Mouse (Mus musculus) limb, embryonic 12.5 days (tissue): ENCODE measurements around the gene Cacna1c. TPM values are rescaled to one million over a fixed set of nuclear protein-coding genes. Genes with fewer than 3 reads are reported as not detected.

Source experiments
- ATAC-seq: fragments of 200-750 bp; cut with Nextera tagmentation; 2 replicates; pipeline ENCODE4 v1.8.0; 2017; ENCODE audit warnings: low read depth, moderate TSS enrichment; ENCODE audit not compliant: insufficient number of reproducible peaks, insufficient read depth, low FRiP score, low TSS enrichment
- H3K27ac ChIP-seq: fragments of 300-500 bp; sonication (generic); 2 replicates; pipeline ENCODE4 v1.5.1; 2016; ENCODE audit warnings: mild to moderate bottlenecking, moderate library complexity
- H3K27me3 ChIP-seq: fragments of 300-500 bp; sonication (generic); 2 replicates; pipeline ENCODE4 v1.6.1; 2016; ENCODE audit warnings: mild to moderate bottlenecking, moderate library complexity
- H3K36me3 ChIP-seq: fragments of 300-500 bp; sonication (generic); 2 replicates; pipeline ENCODE4 v1.6.1; 2016; ENCODE audit warnings: mild to moderate bottlenecking, moderate library complexity
- H3K4me1 ChIP-seq: fragments of 300-500 bp; sonication (generic); replicated peaks from 2 replicates; pipeline ENCODE4 v1.6.1; 2016
- H3K4me2 ChIP-seq: fragments of 300-500 bp; sonication (generic); 2 replicates; pipeline ENCODE4 v1.6.1; 2016; ENCODE audit warnings: mild to moderate bottlenecking, moderate library complexity
- H3K4me3 ChIP-seq: fragments of 300-500 bp; sonication (generic); replicated peaks from 2 replicates; pipeline ENCODE4 v1.5.1; 2016; ENCODE audit warnings: mild to moderate bottlenecking
- H3K9ac ChIP-seq: fragments of 300-500 bp; sonication (generic); replicated peaks from 2 replicates; pipeline ENCODE4 v1.6.1; 2016; ENCODE audit warnings: mild to moderate bottlenecking, moderate library complexity
- H3K9me3 ChIP-seq: fragments of 300-500 bp; sonication (generic); 2 replicates; pipeline ENCODE4 v1.6.1; 2016; ENCODE audit warnings: mild to moderate bottlenecking, moderate library complexity
- WGBS: fragments of 180-500 bp; shearing (Covaris S2); methylation state at CpG from one replicate; pipeline ENCODE4 v1.1.7; 2016; 5-methylcytosine and 5-hydroxymethylcytosine counted together
- polyA plus RNA-seq: library from polyadenylated mRNA; unstranded; fragments of >200 nt; fragmentation: Nextera tagmentation; extraction: Ambion mirVana; gene quantifications from 2 replicates; pipeline ENCODE4 v1.2.1, GENCODE M21; 2016

Cacna1c gene
- polyA plus RNA-seq: 13.8 and 14.2 TPM in 2 replicates

DNA sequence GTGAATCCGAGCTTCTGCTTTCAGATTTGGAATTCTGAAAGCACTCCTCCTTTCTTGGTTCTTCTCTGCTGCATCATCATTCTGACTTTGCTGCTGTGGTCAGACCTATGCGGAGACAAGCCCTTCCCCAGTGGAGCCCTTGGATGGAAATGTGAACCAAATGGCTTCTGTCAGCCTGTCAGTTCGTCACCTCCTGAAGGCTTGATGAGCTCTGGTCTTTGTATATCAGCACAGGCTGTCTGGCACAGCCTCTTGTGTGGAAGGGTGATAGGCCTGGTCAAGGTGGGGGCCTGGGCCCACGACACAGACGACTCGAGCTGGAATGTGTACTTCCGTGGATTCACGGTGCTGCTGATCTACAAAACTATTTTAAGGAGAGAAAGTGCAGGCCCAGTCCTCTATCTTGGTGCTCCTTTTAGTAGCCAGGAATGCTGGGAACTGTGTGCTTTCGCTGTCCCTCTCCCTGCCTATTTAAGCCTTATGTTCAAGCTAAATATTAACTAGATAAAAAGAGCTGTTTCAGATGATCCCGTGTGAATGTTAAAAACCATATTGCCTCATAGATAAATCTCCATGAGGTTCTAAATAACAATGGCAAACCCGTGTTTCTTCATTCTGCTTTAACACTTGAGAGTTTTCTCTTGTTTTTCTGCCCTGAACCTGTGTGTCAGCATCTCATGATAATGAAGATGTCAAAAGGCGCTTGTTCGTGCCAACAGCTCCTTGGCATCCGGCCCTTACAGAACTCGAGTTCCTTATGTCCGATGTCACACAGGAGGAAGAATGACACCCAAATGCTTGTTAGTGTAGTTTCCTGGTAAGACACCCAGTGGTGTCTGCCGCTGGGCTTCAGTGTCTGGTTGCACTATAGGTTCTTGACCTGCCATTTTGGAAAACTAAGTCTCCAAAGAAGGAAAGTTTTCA lies at the start of gene Cacna1c:
Gene Cacna1c, minus strand, starts transcription at position 37 of the 924 bp plus-strand sequence.
- H3K27me3 ChIP-seq: no peaks in the 10 kb centered on the region
- 63% methylated on average over 17 of the region's 17 CpGs for WGBS
- H3K4me2 ChIP-seq: no peak within 1 kb of the TSS
- no peak for ATAC-seq
- no peaks in the 10 kb centered on the region for H3K9me3 ChIP-seq
- H3K27ac ChIP-seq: no peak within 1 kb of the TSS
- H3K4me3 ChIP-seq: no peak within 1 kb of the TSS
- H3K9ac ChIP-seq: no peak within 1 kb of the TSS
- H3K36me3 ChIP-seq: peaks cover 24% of the 10 kb centered on the region
- H3K4me1 ChIP-seq: peaks cover 12% of the 10 kb centered on the region

DNA sequence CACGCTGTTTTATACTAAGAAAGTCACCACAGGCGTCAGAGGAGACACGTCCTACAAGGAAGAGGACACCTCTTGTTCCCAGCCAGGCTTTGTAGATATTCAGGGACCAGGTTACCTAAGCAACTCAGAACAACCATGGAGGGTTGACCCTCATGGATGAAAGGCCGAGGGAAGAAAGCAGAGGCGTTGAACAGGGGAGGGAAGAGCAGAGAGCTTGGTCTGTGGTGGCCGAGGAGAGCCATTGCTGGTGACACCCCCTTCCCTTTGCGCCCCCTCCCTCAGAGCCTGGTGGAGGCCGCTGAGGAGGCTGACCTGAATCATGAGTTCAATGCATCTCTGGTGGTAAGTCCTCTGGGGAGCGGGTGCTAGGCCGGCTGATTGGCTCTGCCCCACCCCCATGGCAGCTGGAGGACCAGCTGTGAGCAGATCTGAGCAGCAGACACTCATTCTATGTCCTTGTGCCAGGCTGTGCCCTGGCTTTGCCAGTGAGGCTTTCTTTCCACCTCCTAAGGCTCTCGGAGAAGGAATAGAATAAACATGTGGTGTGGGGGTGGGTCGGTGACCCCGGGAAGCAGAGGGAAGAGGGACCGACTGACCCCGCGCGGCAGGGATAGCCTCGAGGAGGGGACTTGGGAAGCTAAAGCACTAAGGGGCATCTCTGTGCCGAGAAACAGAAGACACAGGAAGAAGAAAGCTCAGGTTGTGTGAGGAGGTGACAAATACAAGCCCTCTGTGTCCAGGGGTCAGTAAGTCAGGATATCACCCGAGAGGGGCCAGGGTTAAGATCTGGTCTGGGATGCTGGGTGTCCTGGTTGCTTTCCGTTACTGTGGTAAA lies 44.9 kb upstream of the Cacna1c start:
- Histone ChIP-seq H3K4me3 (no peak overlapping the region), H3K27ac (no peak overlapping the region), H3K36me3 (no peaks in the 10 kb centered on the region), H3K4me1 (0 out of 2 replicates have a peak, but pooled peaks cover 5% of the 10 kb centered on the region), H3K9me3 (peaks cover 3% of the 10 kb centered on the region), H3K4me2 (no peak overlapping the region), H3K27me3 (no peaks in the 10 kb centered on the region; the same call in 1 of the 2 replicates), H3K9ac (no peak overlapping the region)
- 42% methylated on average over 21 of the region's 21 CpGs for WGBS
- no peak for ATAC-seq

DNA sequence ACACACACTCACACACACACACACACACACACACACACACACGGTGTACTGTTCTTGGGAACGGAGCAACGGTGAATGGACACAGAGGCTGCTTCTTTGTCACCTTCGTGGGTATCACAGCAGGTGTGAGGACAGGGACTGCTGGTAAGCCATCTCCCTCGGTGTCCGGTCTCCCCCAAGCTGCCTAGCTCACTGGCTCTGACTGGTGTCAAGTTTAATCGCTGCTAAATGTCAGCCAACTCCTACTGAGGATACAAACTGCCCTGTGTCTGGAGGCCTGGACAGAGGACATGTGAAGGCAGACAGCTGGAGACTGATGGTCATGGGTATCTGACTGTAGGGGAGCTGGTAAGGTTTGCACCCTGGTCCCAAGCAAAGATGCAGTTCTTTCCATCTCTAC lies 44.0 kb upstream of the Cacna1c start:
- no peak overlapping the region for H3K9ac ChIP-seq
- ATAC-seq: no peak
- H3K27me3 ChIP-seq: no peaks in the 10 kb centered on the region; the same call in 1 of the 2 replicates
- 0 out of 2 replicates have a peak, but pooled peaks cover 5% of the 10 kb centered on the region for H3K4me1 ChIP-seq
- H3K4me3 ChIP-seq: no peak overlapping the region
- no peaks in the 10 kb centered on the region for H3K9me3 ChIP-seq
- H3K36me3 ChIP-seq: no peaks in the 10 kb centered on the region
- no peak overlapping the region for H3K4me2 ChIP-seq
- WGBS: 76% methylated on average over 7 of the region's 7 CpGs
- no peak overlapping the region for H3K27ac ChIP-seq

DNA sequence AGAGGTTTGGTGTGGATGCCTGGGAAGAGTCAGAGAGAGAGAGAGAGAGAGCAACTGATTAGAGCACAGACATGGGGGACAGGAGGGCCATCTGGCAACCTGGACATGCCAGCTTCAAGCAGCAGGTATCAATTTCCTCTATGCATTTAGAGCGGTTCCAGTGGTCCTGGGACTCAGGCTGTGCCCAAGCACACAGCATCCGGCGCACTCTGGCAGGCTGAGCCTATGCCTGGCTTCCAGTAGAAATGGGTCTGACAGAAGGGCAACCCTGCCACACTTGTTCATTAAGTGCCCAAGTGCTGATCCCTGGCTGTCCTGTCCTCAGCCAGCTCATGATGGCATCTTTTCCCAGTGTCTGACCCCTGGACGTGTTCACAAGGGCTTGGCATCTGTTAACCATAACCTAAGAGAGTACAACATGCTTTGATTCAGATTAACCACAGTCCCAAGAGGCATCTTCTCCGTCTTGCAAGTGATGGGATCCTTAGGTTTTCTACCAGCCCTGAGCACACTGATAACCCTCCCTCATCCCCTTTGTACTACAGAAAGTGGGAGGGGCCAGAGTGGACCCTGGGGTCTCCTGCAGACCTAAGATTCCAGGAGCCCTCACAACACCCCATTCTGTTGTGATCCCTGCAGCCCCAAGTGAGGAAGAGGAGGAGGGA lies 43.3 kb upstream of the Cacna1c start:
- Histone ChIP-seq H3K27ac (no peak overlapping the region), H3K4me3 (no peak overlapping the region), H3K9me3 (no peaks in the 10 kb centered on the region), H3K4me2 (no peak overlapping the region), H3K27me3 (no peaks in the 10 kb centered on the region; the same call in 1 of the 2 replicates), H3K4me1 (0 out of 2 replicates have a peak, but pooled peaks cover 5% of the 10 kb centered on the region), H3K9ac (no peak overlapping the region), H3K36me3 (no peaks in the 10 kb centered on the region)
- 78% methylated on average over 5 of the region's 5 CpGs for WGBS
- no peak for ATAC-seq

GRCm38 (mm10) chr6:119237427-119237989 lies 41.3 kb upstream of the Cacna1c start:
- H3K4me2 ChIP-seq: no peak overlapping the region
- H3K36me3 ChIP-seq: no peaks in the 10 kb centered on the region
- H3K9me3 ChIP-seq: no peaks in the 10 kb centered on the region
- ATAC-seq: no peak
- no peak overlapping the region for H3K9ac ChIP-seq
- 0 out of 2 replicates have a peak, but pooled peaks cover 5% of the 10 kb centered on the region for H3K4me1 ChIP-seq
- H3K27ac ChIP-seq: no peak overlapping the region
- 74% methylated on average over 8 of the region's 8 CpGs for WGBS
- no peaks in the 10 kb centered on the region; the same call in 1 of the 2 replicates for H3K27me3 ChIP-seq
- H3K4me3 ChIP-seq: no peak overlapping the region

- Histone ChIP-seq H3K4me2 (no peak within 1 kb of the TSS), H3K27ac (no peak within 1 kb of the TSS), H3K36me3 (no peaks in the 10 kb centered on the region), H3K4me1 (0 out of 2 replicates have a peak, but pooled peaks cover 4% of the 10 kb centered on the region), H3K9me3 (no peaks in the 10 kb centered on the region), H3K4me3 (no peak within 1 kb of the TSS), H3K9ac (no peak within 1 kb of the TSS), H3K27me3 (no peaks in the 10 kb centered on the region; the same call in 1 of the 2 replicates)
- ATAC-seq: no peak
- 35% methylated on average over 1 of the region's 1 CpGs for WGBS
Measured at GRCm38 (mm10) chr6:119236241-119236640, 40.0 kb upstream of the Cacna1c start, which contains the start of gene Cacna2d4. Cacna2d4 (plus strand) TSS chr6:119236526.

- H3K27ac ChIP-seq: no peak overlapping the region
- H3K9me3 ChIP-seq: no peaks in the 10 kb centered on the region
- no peaks in the 10 kb centered on the region for H3K36me3 ChIP-seq
- H3K4me2 ChIP-seq: no peak overlapping the region
- ATAC-seq: no peak
- no peaks in the 10 kb centered on the region for H3K4me1 ChIP-seq
- no peak overlapping the region for H3K4me3 ChIP-seq
- WGBS: 78% methylated on average over 5 of the region's 5 CpGs
- no peak overlapping the region for H3K9ac ChIP-seq
- no peaks in the 10 kb centered on the region; the same call in 1 of the 2 replicates for H3K27me3 ChIP-seq
Measured at GRCm38 (mm10) chr6:119235441-119235840, 39.2 kb upstream of the Cacna1c start.

- Histone ChIP-seq H3K9ac (no peak overlapping the region), H3K27me3 (no peaks in the 10 kb centered on the region; the same call in 1 of the 2 replicates), H3K36me3 (no peaks in the 10 kb centered on the region), H3K4me1 (no peaks in the 10 kb centered on the region), H3K9me3 (no peaks in the 10 kb centered on the region), H3K4me2 (no peak overlapping the region), H3K4me3 (no peak overlapping the region), H3K27ac (no peak overlapping the region)
- 34% methylated on average over 3 of the region's 3 CpGs for WGBS
- no peak for ATAC-seq
Measured at GRCm38 (mm10) chr6:119233066-119233465, 36.8 kb upstream of the Cacna1c start.

GRCm38 (mm10) chr6:119228861-119229603 lies 32.8 kb upstream of the Cacna1c start:
- Histone ChIP-seq H3K4me3 (no peak overlapping the region), H3K4me2 (no peak overlapping the region), H3K27me3 (no peaks in the 10 kb centered on the region), H3K27ac (no peak overlapping the region), H3K4me1 (peaks cover 17% of the 10 kb centered on the region), H3K36me3 (no peaks in the 10 kb centered on the region), H3K9ac (no peak overlapping the region), H3K9me3 (no peaks in the 10 kb centered on the region)
- 77% methylated on average over 11 of the region's 11 CpGs for WGBS
- ATAC-seq: no peak

DNA sequence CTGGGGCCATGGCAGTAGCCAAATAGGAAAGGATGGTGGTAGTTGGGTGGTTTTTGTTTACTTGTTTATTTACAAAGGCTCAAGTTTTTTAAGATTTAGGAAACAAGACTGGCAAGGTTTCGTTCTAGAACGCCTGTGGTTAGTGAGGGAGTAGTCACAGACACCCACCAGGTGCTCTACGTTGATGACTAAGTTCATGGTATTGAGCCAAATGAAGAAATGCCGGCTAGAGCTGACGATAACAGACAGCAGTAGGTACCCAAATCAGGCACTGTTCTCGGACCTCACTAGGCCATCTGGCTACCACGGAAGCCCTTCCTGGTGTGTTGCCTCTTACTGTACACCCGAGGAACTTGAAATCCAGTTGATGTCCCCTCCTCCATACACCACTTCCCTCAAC lies 30.8 kb upstream of the Cacna1c start:
- ATAC-seq: no peak
- H3K4me1 ChIP-seq: peaks cover 17% of the 10 kb centered on the region
- H3K27ac ChIP-seq: no peak overlapping the region
- H3K9ac ChIP-seq: no peak overlapping the region
- H3K4me3 ChIP-seq: no peak overlapping the region
- no peaks in the 10 kb centered on the region for H3K27me3 ChIP-seq
- no peaks in the 10 kb centered on the region for H3K9me3 ChIP-seq
- H3K36me3 ChIP-seq: peaks cover 3% of the 10 kb centered on the region; the same call in 1 of the 2 replicates
- H3K4me2 ChIP-seq: no peak overlapping the region
- WGBS: 90% methylated on average over 8 of the region's 8 CpGs
